Mouse (Mus musculus) ovary, adult 18-20 months (tissue): ENCODE data around the gene Ranbp3l.

Experiments used
- DNase-seq: peaks from one replicate; pipeline ENCODE4 v3.0.0; 2022; ENCODE audit warnings: low spot score, mixed read lengths

Gene Ranbp3l

GRCm38 (mm10) chr15:9094366-9094750, 126.6 kb downstream of the Ranbp3l start:
- DNase-seq, result no peak

GRCm38 (mm10) chr15:9096865-9097264, 129.1 kb downstream of the Ranbp3l start:
- DNase-seq, result no peak

- DNase-seq, result no peak
Observed at GRCm38 (mm10) chr15:9100446-9101077, 132.8 kb downstream of the Ranbp3l start.

GRCm38 (mm10) chr15:9106303-9107074, 138.7 kb downstream of the Ranbp3l start:
- no peak for DNase-seq

- no peak for DNase-seq
Observed at GRCm38 (mm10) chr15:9110526-9111347, 143.0 kb downstream of the Ranbp3l start.

- no peak for DNase-seq
Observed at GRCm38 (mm10) chr15:9111648-9112047, 143.9 kb downstream of the Ranbp3l start.

GRCm38 (mm10) chr15:9113556-9113955, 145.8 kb downstream of the Ranbp3l start:
- DNase-seq, result no peak

- no peak for DNase-seq
Observed at GRCm38 (mm10) chr15:9114131-9114530, 146.4 kb downstream of the Ranbp3l start.

GRCm38 (mm10) chr15:9114599-9114998, 146.8 kb downstream of the Ranbp3l start:
- no peak for DNase-seq
